Mouse (Mus musculus) hindbrain, embryonic 12.5 days (tissue): ENCODE measurements around the gene Paqr5. TPM values are rescaled to one million over a fixed set of nuclear protein-coding genes. Genes with fewer than 3 reads are reported as not detected.

ENCODE experiments used
- ATAC-seq: fragments of 200-750 bp; cut with Nextera tagmentation; 2 replicates; pipeline ENCODE4 v1.8.0; 2017; ENCODE audit warnings: moderate TSS enrichment; ENCODE audit not compliant: low FRiP score
- H3K27ac ChIP-seq: fragments of 300-500 bp; sonication (generic); 2 replicates; pipeline ENCODE4 v1.5.1; 2016; ENCODE audit warnings: mild to moderate bottlenecking
- H3K27me3 ChIP-seq: fragments of 300-500 bp; sonication (generic); 2 replicates; pipeline ENCODE4 v1.6.1; 2016; ENCODE audit warnings: mild to moderate bottlenecking
- H3K36me3 ChIP-seq: fragments of 300-500 bp; sonication (generic); 2 replicates; pipeline ENCODE4 v1.6.1; 2016; ENCODE audit warnings: mild to moderate bottlenecking
- H3K4me1 ChIP-seq: fragments of 300-500 bp; sonication (generic); 2 replicates; pipeline ENCODE4 v1.6.1; 2016
- H3K4me2 ChIP-seq: fragments of 300-500 bp; sonication (generic); replicated peaks from 2 replicates; pipeline ENCODE4 v1.6.1; 2016; ENCODE audit warnings: mild to moderate bottlenecking
- H3K4me3 ChIP-seq: fragments of 300-500 bp; sonication (generic); 2 replicates; pipeline ENCODE4 v1.5.1; 2016; ENCODE audit warnings: mild to moderate bottlenecking
- H3K9ac ChIP-seq: fragments of 300-500 bp; sonication (generic); 2 replicates; pipeline ENCODE4 v1.6.1; 2016; ENCODE audit warnings: mild to moderate bottlenecking, moderate library complexity
- H3K9me3 ChIP-seq: fragments of 300-500 bp; sonication (generic); replicated peaks from 2 replicates; pipeline ENCODE4 v1.6.1; 2016; ENCODE audit warnings: mild to moderate bottlenecking
- WGBS: fragments of 180-500 bp; shearing (Covaris S2); methylation state at CpG from one replicate; pipeline ENCODE4 v1.1.7; 2016; 5-methylcytosine and 5-hydroxymethylcytosine counted together
- polyA plus RNA-seq: library from polyadenylated mRNA; unstranded; fragments of >200 nt; fragmentation: Nextera tagmentation; extraction: Ambion mirVana; gene quantifications from 2 replicates; pipeline ENCODE4 v1.2.1, GENCODE M21; 2016

The Paqr5 gene
- polyA plus RNA-seq, 1 experiment from 2014 or later = 0.93 TPM

DNA sequence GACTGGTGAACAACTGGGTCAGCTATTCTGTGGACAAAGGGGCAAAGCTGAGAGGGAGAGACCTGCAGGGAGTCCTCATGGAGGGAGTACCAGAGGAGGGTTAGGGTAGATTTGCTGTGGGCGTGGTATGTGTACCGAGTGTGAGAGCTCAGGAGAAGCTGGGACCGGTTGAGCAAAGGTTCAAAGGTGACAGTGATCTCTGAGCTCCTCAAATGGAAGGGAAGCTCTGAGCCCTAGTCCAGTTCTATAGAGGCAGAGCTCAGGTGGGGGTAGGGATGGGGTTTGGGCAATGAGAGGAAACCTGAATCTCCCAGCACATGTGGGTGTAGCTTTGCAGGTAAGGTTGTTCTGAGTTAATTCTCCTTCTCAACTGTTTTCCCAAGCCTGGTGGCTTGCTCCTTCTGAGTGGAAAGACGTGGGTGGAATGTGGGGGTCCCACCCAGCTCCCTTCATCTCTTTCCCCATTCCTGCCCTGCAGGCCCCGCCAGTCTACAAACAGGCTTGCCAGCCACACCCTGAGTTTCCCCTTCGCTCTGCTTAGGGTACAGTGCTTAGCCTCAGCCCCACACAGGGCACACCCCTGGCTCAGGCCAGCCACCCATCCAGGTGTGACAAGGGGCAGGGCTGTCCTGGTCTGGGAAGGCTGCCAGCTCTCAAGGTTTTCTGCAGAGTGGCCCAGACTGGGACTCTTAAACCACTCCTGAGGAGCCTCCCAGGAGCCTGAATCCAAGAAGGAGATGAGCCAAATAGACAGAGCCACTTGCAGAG lies 26.8 kb downstream of the Paqr5 start:
- H3K9ac ChIP-seq = no peak overlapping the region
- no peak for ATAC-seq
- no peak overlapping the region for H3K4me2 ChIP-seq
- 81% methylated on average over 6 of the region's 6 CpGs for WGBS
- no peak overlapping the region for H3K27ac ChIP-seq
- H3K4me3 ChIP-seq = no peak overlapping the region
- no peaks in the 10 kb centered on the region for H3K27me3 ChIP-seq
- no peaks in the 10 kb centered on the region for H3K36me3 ChIP-seq
- peaks cover 7% of the 10 kb centered on the region; the same call in 1 of the 2 replicates for H3K4me1 ChIP-seq
- H3K9me3 ChIP-seq = no peaks in the 10 kb centered on the region

DNA sequence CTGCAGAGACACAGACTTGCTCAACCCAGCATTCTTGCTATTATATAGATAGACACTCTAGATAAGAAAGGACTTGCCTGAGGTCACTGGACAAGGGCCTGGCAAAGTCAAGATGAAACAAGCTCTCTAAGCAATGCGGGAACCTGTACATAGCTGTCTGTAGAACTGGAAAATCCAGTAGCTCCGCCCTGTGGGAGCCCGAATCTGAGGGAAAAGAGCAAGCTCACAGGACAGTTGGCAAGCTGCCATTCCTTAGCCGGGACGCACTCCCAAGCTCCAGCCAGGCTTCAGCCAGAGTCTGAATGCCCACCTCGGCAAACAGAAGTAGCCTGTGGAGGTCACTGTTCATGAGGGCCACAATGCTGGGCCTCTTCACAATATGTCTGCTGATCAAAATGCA lies 28.8 kb downstream of the Paqr5 start:
- no peak overlapping the region for H3K4me3 ChIP-seq
- no peaks in the 10 kb centered on the region for H3K9me3 ChIP-seq
- H3K27ac ChIP-seq = no peak overlapping the region
- H3K27me3 ChIP-seq = no peaks in the 10 kb centered on the region
- H3K36me3 ChIP-seq = no peaks in the 10 kb centered on the region
- no peak overlapping the region for H3K4me2 ChIP-seq
- ATAC-seq = no peak
- 54% methylated on average over 6 of the region's 6 CpGs for WGBS
- no peak overlapping the region for H3K9ac ChIP-seq
- H3K4me1 ChIP-seq = no peaks in the 10 kb centered on the region

DNA sequence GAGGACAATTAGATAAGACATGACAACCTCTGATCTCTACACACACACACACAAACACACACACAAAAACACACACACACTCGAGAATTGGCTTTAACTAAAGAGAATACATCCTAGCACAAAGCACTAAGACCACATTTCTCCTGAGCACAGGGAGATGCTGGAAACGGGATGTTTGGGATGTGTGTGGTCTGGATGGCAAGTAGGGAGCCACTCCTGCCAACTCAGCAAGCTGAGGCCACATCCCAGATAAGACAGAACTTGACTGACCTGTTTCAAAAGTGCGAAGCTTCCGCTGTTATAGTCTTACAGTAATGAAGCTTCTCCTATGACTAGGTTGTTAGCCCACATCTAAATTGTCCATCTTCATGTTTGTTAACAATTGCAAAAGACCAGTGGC lies 35.5 kb downstream of the Paqr5 start:
- Histone ChIP-seq H3K9ac (no peak overlapping the region), H3K27me3 (no peaks in the 10 kb centered on the region; the same call in 1 of the 2 replicates), H3K36me3 (no peaks in the 10 kb centered on the region), H3K27ac (no peak overlapping the region), H3K9me3 (no peaks in the 10 kb centered on the region), H3K4me2 (no peak overlapping the region), H3K4me3 (no peak overlapping the region), H3K4me1 (no peaks in the 10 kb centered on the region)
- ATAC-seq = no peak
- WGBS = 72% methylated on average over 4 of the region's 4 CpGs

DNA sequence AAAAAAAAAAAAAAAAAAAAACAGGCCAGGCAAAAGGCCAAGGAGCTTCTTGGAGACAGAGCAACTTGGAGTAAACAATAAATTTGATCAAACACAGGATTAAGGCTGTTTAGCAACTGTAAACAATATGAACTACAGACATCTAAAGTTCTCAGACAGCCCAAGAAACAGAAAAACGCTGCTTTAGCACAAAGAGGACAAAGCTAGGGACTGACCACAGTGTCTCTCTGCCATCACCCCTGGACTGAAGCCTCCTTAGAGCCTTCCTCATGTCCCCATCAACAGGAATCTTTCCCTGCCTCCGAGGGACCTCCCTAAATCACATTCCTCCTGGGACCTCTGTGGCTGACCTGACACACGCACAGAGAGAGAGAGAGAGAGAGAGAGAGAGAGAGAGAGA lies 35.9 kb downstream of the Paqr5 start:
- Histone ChIP-seq H3K4me2 (no peak overlapping the region), H3K27ac (no peak overlapping the region), H3K9ac (no peak overlapping the region), H3K4me3 (no peak overlapping the region), H3K4me1 (no peaks in the 10 kb centered on the region), H3K9me3 (no peaks in the 10 kb centered on the region), H3K27me3 (no peaks in the 10 kb centered on the region; the same call in 1 of the 2 replicates), H3K36me3 (no peaks in the 10 kb centered on the region)
- ATAC-seq = no peak
- WGBS = 46% methylated on average over 3 of the region's 3 CpGs

DNA sequence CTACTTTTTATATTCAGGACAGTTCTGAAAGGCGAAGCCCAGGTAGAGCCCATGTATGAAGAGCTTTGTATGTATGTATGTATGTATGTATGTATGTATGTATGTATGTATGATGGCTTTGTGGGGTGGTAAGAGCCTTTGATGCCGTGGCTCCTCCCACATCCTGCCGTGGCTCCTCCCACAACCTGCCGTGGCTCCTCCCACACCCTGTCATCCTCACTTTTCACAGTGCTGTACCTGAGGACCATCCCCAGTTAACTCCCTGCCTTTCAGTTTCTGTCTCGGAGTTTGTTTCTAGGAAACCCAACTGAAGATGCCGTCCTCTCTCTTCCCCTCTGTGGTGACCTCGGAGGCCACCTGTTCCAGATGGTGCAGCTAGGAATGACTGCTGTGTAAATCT lies 40.6 kb downstream of the Paqr5 start:
- no peak overlapping the region for H3K27ac ChIP-seq
- H3K4me1 ChIP-seq = no peaks in the 10 kb centered on the region
- no peaks in the 10 kb centered on the region for H3K9me3 ChIP-seq
- H3K27me3 ChIP-seq = no peaks in the 10 kb centered on the region; the same call in 1 of the 2 replicates
- WGBS = 90% methylated on average over 7 of the region's 7 CpGs
- no peak overlapping the region for H3K9ac ChIP-seq
- H3K4me2 ChIP-seq = no peak overlapping the region
- H3K36me3 ChIP-seq = no peaks in the 10 kb centered on the region
- ATAC-seq = no peak
- H3K4me3 ChIP-seq = no peak overlapping the region

DNA sequence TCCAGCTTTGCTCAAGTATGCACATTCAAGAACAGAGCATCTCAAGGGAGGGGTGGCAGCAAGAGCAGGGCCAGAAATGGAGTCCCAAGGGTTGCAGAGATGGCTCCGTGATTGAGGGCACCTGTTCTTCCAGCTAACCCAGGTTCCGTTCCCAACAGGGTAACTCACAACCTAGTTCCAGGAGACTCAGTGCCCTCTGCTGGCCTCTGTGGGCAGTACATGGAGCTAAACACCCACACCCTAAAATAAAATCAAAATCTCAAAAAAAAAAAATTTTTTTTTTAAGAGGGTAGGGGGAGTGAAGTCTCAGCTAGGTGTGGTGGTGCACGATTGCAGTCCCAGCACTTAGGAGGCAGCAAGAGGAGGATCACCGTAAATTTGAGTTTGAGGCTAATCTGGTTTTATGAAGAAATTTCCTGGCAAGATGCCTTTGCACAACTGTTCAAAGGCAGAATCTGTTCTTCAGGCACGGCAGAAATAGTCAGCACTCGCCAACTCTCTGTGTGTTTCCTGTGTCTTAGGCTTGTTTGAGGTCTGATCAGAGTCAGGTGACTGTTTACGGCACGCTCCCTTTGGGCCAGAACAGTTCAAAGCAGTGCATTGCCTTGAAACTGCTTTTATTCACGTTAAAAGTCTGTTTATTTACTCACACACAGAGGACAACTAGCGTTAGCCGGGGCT lies 41.3 kb downstream of the Paqr5 start:
- H3K9ac ChIP-seq = no peak overlapping the region
- ATAC-seq = no peak
- WGBS = 62% methylated on average over 11 of the region's 11 CpGs
- no peaks in the 10 kb centered on the region; the same call in 1 of the 2 replicates for H3K27me3 ChIP-seq
- H3K36me3 ChIP-seq = no peaks in the 10 kb centered on the region
- H3K27ac ChIP-seq = no peak overlapping the region
- no peak overlapping the region for H3K4me2 ChIP-seq
- H3K9me3 ChIP-seq = no peaks in the 10 kb centered on the region
- H3K4me1 ChIP-seq = no peaks in the 10 kb centered on the region
- H3K4me3 ChIP-seq = no peak overlapping the region

DNA sequence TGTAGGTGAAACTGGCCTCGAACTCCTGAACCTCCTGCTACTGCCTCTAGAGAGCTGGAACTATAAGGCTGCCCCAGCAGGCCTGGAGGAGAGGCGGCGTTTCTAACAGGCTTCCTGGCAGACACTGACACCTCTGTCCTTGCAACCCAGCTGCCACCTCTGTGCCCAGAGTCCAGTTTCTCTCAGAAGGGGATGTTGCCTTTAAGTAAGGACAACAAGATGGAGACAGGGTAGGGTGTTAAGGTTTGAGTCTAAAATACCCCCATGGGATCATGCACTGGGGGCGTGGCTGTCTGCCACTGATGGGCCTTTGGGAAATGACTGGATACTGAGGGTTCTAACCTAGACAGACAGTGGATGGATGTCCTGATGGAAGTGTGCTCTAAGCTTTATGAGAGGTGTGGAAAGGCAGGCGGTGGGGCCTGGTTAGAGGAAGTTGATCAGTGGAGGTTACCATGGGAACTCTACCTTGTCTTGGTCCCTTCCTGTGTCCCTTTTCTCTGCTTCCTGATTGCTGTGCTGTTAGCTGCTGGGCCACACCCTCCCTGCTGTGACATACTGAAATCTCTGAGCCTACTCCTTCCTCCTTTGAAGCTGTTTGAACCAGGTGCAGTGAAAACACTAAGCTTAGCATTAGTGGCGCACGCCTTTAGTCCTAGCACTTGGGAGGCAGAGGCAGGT lies 43.6 kb downstream of the Paqr5 start:
- 89% methylated on average over 7 of the region's 7 CpGs for WGBS
- H3K9me3 ChIP-seq = no peaks in the 10 kb centered on the region
- H3K9ac ChIP-seq = no peak overlapping the region
- H3K4me3 ChIP-seq = no peak overlapping the region
- H3K4me1 ChIP-seq = no peaks in the 10 kb centered on the region
- no peaks in the 10 kb centered on the region for H3K36me3 ChIP-seq
- no peak overlapping the region for H3K4me2 ChIP-seq
- no peaks in the 10 kb centered on the region; the same call in 1 of the 2 replicates for H3K27me3 ChIP-seq
- H3K27ac ChIP-seq = no peak overlapping the region
- ATAC-seq = no peak

DNA sequence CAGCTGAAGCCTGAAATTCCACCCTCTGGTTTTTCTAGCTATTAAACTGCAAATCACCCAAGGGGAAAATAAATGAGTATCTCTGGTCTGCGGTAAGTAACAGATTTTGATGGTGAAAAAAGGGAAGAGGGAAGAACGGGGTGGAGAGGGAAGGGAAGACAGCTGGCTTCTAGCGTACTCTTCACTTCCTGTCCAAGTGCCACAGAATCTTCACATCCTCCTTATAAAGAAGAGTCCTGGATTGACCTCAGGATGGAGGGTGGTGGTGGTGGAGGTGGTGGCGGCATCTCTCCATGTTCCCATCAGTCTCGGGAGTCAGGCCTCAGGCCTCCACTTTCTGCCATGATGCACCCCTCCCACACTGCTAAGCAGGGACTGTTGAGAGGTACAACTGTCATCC lies 44.8 kb downstream of the Paqr5 start:
- WGBS = 84% methylated on average over 5 of the region's 5 CpGs
- no peaks in the 10 kb centered on the region for H3K4me1 ChIP-seq
- ATAC-seq = no peak

DNA sequence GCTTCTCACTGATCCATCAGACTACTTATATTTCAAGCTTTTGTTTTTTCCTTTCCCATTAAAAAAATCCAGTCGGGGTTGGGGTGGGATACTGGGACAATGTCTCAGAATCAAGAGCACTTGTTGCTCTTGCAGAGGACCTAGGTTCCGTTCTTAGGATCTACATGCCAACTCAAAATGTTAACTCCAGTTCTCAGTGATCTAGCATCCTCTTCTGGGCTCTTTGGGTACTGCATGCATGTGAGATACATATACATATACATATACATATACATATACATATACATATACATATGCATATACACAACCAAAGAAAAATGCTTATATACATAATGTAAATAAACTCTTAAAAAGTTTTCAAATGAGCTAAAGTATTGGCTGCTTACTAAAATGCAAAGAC lies 46.7 kb downstream of the Paqr5 start:
- ATAC-seq = no peak
- WGBS = 84% methylated on average over 2 of the region's 2 CpGs
- H3K4me3 ChIP-seq = no peak overlapping the region
- no peaks in the 10 kb centered on the region for H3K4me1 ChIP-seq
- H3K27me3 ChIP-seq = no peaks in the 10 kb centered on the region
- H3K36me3 ChIP-seq = no peaks in the 10 kb centered on the region
- no peak overlapping the region for H3K27ac ChIP-seq
- H3K4me2 ChIP-seq = no peak overlapping the region
- H3K9me3 ChIP-seq = no peaks in the 10 kb centered on the region
- H3K9ac ChIP-seq = no peak overlapping the region

More for the DNA sequence above, 44.8 kb downstream of the Paqr5 start:
- no peak overlapping the region for H3K4me2 ChIP-seq
- no peaks in the 10 kb centered on the region for H3K36me3 ChIP-seq
- no peaks in the 10 kb centered on the region for H3K9me3 ChIP-seq
- H3K9ac ChIP-seq = no peak overlapping the region
- no peak overlapping the region for H3K4me3 ChIP-seq
- no peaks in the 10 kb centered on the region for H3K27me3 ChIP-seq
- H3K27ac ChIP-seq = no peak overlapping the region

DNA sequence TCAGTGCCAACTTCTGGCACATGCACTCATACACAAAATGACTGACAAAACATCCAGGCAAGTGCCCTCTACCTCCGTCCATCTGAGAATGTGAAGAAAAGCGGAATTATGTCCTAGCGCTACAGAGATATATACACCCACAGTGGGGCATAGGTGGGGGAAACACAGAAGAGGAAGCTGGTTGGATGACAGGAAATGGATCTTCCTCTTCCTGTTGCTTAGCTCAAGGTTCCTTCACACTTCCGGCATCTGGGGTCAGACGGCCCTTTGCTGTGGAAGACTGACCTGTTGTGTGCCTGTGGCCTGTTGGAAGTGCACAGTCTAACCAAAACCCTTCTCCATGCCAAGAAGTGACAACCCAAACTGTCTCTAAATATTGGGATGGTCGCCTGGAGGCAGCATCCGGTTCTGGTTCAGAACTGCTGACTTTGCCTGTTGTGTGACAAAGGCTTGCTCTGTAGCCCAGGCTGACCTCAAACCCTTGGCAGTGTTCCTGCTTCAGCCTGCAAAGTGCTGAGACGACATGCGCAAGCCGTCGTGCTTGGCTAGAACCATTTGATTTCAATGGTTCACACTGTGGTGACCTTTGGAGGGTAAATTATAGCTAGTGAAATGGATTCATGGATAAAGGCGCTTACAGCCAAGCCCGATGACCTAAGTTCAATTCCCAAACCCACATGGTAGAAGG lies 49.3 kb downstream of the Paqr5 start:
- H3K4me3 ChIP-seq = no peak overlapping the region
- H3K36me3 ChIP-seq = no peaks in the 10 kb centered on the region
- H3K27ac ChIP-seq = no peak overlapping the region
- 90% methylated on average over 13 of the region's 13 CpGs for WGBS
- 0 out of 2 replicates have a peak, but pooled peaks cover 2% of the 10 kb centered on the region for H3K4me1 ChIP-seq
- ATAC-seq = no peak
- H3K4me2 ChIP-seq = no peak overlapping the region
- no peaks in the 10 kb centered on the region for H3K27me3 ChIP-seq
- H3K9me3 ChIP-seq = no peaks in the 10 kb centered on the region
- H3K9ac ChIP-seq = no peak overlapping the region

DNA sequence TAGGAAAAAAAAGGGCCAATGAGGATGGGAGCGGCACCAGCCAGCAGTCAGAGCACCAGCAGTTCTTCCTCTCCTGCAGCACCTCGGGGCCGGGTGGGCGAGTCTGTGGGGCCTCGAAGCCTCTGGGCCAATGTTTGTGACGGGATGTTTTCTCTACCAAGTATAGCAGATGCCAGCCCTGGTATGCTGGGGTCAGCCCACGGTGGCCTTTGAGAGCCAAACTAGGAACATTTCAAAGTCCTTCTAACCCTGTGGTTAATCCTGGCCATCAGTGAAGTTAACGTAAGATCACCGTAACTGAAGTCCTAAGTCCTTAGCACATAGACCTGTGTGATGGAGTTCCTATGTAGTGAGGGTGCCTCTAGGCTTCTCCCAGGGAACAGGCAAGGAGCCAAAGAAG lies 54.6 kb downstream of the Paqr5 start:
- Histone ChIP-seq H3K4me2 (no peak overlapping the region), H3K9ac (no peak overlapping the region), H3K9me3 (no peaks in the 10 kb centered on the region), H3K27me3 (0 out of 2 replicates have a peak, but pooled peaks cover 2% of the 10 kb centered on the region), H3K27ac (no peak overlapping the region), H3K4me3 (no peak overlapping the region), H3K4me1 (0 out of 2 replicates have a peak, but pooled peaks cover 7% of the 10 kb centered on the region), H3K36me3 (no peaks in the 10 kb centered on the region)
- 51% methylated on average over 9 of the region's 9 CpGs for WGBS
- no peak for ATAC-seq

DNA sequence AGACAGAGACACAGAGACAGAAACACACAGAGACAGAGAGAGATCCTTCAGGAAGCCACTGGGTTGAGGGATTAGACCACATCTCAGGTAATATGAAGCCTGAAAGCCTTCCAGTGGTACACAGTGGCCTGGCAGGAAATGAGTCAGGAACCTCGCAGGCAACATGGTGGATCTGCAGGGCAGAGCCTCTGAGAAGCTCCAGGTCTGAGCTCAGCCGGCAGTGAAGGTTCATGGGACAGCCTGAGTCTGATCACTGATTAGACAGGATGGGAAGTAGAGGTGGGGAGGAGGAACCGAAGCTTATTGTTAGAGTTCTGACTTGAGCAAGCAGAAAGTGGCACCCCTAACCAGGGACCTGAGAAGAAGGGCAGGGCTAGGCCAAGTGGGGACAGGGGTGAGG lies 55.6 kb downstream of the Paqr5 start:
- no peak for ATAC-seq
- Histone ChIP-seq H3K27ac (no peak overlapping the region), H3K4me3 (no peak overlapping the region), H3K36me3 (no peaks in the 10 kb centered on the region), H3K4me1 (0 out of 2 replicates have a peak, but pooled peaks cover 7% of the 10 kb centered on the region), H3K4me2 (no peak overlapping the region), H3K27me3 (0 out of 2 replicates have a peak, but pooled peaks cover 2% of the 10 kb centered on the region), H3K9ac (no peak overlapping the region), H3K9me3 (no peaks in the 10 kb centered on the region)
- 72% methylated on average over 3 of the region's 3 CpGs for WGBS
